Mouse (Mus musculus) heart, embryonic 10.5 days (tissue): ENCODE measurements at regions not wholly inside any gene's neighbourhood (a gene's known extent, or its start where the extent isn't known, plus 50 kb on each side); places are given as distances from the start of the nearest gene placed in this dataset.

Source experiments
- DNase-seq: peaks from one replicate; pipeline ENCODE4 v3.0.0-alpha.2; 2017; ENCODE audit warnings: low spot score
- H3K27ac ChIP-seq: fragments of 300-500 bp; sonication (generic); 2 replicates; pipeline ENCODE4 v1.5.1; 2016; ENCODE audit warnings: mild to moderate bottlenecking
- H3K27me3 ChIP-seq: fragments of 300-500 bp; sonication (generic); 2 replicates; pipeline ENCODE4 v1.6.1; 2016; ENCODE audit warnings: mild to moderate bottlenecking; ENCODE audit not compliant: poor library complexity, insufficient read depth, severe bottlenecking
- H3K36me3 ChIP-seq: fragments of 300-500 bp; sonication (generic); 2 replicates; pipeline ENCODE4 v1.6.1; 2016; ENCODE audit warnings: mild to moderate bottlenecking, moderate library complexity
- H3K4me1 ChIP-seq: fragments of 300-500 bp; sonication (generic); 2 replicates; pipeline ENCODE4 v1.6.1; 2016; ENCODE audit warnings: mild to moderate bottlenecking
- H3K4me3 ChIP-seq: fragments of 300-500 bp; sonication (generic); 2 replicates; pipeline ENCODE4 v1.5.1; 2016; ENCODE audit warnings: mild to moderate bottlenecking, moderate library complexity
- H3K9me3 ChIP-seq: fragments of 300-500 bp; sonication (generic); 2 replicates; pipeline ENCODE4 v1.6.1; 2016; ENCODE audit warnings: mild to moderate bottlenecking, moderate library complexity
- WGBS: fragments of 180-500 bp; shearing (Covaris S2); methylation state at CpG from one replicate; pipeline ENCODE4 v1.1.7; 2016; 5-methylcytosine and 5-hydroxymethylcytosine counted together

- WGBS: 80% methylated on average over 12 of the region's 12 CpGs
- Histone ChIP-seq H3K9me3 (no peaks in the 10 kb centered on the region), H3K4me1 (peaks cover 11% of the 10 kb centered on the region; the same call in 1 of the 2 replicates), H3K27ac (no peak overlapping the region), H3K36me3 (no peaks in the 10 kb centered on the region), H3K4me3 (no peak overlapping the region), H3K27me3 (peaks cover 18% of the 10 kb centered on the region)
- DNase-seq: no peak
These were observed 214.0 kb upstream of the Prox1 start for GRCm38 (mm10) chr1:190384555-190384954.

DNA sequence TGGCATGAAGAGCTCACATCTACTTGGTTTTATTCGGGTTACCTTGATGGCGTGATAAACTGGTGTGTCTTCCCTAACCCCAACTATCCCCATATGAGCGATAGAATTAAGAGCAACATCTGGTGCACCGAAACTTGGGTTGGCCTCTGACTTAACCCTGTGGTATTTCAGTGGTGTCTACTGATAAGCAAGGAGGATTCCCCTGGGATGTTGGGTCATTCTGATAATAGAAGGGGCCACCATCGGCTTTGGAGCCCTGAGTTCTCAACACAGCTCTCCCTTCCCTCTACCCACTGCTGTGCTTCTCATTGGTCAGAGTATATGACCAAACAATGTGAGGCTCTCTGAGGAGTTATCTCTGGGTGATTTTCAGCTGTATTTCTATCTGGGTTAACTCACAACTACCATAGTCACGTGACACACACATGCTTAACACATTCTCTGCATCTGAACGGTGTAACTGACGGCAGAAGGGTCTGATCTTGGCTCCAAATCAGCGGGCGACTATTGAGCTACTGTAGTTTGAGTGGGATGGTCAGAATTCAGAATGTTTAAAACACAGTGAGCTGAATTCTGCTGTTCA, 212.8 kb upstream of the Prox1 start:
- Histone ChIP-seq H3K36me3 (no peaks in the 10 kb centered on the region), H3K9me3 (no peaks in the 10 kb centered on the region), H3K27me3 (peaks cover 18% of the 10 kb centered on the region), H3K4me1 (peaks cover 11% of the 10 kb centered on the region; the same call in 1 of the 2 replicates), H3K27ac (no peak overlapping the region), H3K4me3 (no peak overlapping the region)
- 57% methylated on average over 10 of the region's 10 CpGs for WGBS
- DNase-seq: no peak

- H3K36me3 ChIP-seq: no peaks in the 10 kb centered on the region
- H3K27ac ChIP-seq: no peak overlapping the region
- H3K4me3 ChIP-seq: no peak overlapping the region
- peaks cover 15% of the 10 kb centered on the region; the same call in 1 of the 2 replicates for H3K4me1 ChIP-seq
- no peaks in the 10 kb centered on the region for H3K9me3 ChIP-seq
- WGBS: 64% methylated on average over 10 of the region's 10 CpGs
- no peak for DNase-seq
- peaks cover 19% of the 10 kb centered on the region for H3K27me3 ChIP-seq
These were observed 209.6 kb upstream of the Prox1 start for GRCm38 (mm10) chr1:190380151-190380550.

DNA sequence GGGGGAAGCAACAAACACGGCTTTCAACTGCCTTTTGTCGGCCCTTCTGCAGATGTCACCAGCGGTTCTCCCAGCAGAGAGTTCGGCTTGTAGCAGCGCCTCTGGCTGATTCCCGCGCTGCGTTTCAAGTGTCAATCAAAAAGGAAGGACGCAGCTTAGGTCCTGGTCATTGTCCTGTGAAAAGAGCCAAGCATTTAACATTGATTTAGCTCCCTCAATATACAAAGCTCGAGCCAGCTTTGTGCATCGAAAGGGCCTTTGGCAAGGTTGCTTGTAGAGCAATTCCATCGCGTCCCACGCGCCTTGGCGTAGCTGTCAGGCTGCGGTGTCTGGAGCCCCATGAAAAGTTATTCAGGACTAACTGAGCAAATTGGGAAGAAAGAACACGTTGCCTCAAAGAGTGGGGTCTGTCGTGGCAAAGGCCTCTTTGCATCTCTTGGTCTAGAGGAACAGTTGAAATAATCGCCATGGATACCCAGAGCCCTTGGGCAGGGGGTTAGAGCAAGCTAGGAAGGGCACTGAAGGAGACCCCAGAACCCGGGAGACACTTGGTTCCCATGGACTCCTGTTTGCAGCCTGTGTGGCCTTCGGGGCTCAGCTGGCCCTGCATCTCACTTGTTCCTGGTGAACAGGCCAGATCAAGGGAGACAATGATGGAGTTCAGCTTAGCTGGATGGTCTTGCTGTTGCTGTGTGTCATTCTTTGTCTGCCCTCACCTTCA, 204.8 kb upstream of the Prox1 start:
- Histone ChIP-seq H3K4me1 (peaks cover 13% of the 10 kb centered on the region), H3K36me3 (no peaks in the 10 kb centered on the region), H3K4me3 (no peak overlapping the region), H3K9me3 (no peaks in the 10 kb centered on the region), H3K27ac (no peak overlapping the region), H3K27me3 (peaks cover 11% of the 10 kb centered on the region)
- WGBS: 62% methylated on average over 22 of the region's 22 CpGs
- no peak for DNase-seq

DNA sequence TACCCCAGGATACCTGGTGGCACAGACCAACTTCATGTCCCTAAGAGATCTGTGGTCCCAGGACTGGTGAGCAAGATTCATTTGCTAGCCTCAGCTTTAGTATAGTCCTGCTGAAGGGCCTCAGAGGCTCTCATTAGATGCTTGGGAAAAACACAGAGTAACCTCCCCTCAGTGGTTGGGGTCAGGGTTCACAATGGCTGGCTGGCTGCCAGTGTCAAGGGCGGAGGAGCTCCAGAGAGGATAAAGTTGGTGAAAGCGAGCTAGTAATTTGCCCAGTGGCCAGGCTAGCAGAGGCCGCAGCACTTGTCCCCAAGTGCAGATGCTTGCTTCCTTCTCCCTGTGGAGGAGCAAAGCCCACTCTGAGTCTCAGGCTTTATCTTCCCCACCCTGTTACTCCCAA, 203.8 kb upstream of the Prox1 start:
- no peaks in the 10 kb centered on the region for H3K9me3 ChIP-seq
- WGBS: 49% methylated on average over 3 of the region's 3 CpGs

DNA sequence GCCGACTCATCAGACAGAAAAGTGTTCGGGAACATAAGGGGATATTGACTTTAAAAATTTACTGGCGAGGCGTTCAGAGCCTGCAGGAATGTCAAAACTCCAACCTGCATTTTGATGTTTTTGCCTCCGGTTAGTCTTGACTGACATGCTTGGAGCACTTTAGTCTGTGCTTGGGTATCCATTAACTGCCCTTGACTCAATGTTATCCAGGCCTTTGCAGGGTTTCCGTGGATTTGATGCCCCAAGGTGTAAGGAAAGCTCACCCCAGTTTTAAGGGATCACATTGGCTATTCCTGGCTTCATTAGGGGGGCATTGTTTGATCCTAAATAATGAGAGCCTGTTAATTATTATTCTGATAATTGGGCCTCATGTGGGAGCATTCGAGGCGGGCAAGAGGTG, 196.1 kb upstream of the Prox1 start:
- no peaks in the 10 kb centered on the region for H3K27me3 ChIP-seq
- H3K4me3 ChIP-seq: no peak overlapping the region
- WGBS: 72% methylated on average over 8 of the region's 8 CpGs

More for the DNA sequence above, 203.8 kb upstream of the Prox1 start:
- peaks cover 10% of the 10 kb centered on the region for H3K4me1 ChIP-seq
- H3K36me3 ChIP-seq: no peaks in the 10 kb centered on the region
- H3K4me3 ChIP-seq: no peak overlapping the region
- no peak for DNase-seq
- no peak overlapping the region for H3K27ac ChIP-seq
- H3K27me3 ChIP-seq: peaks cover 4% of the 10 kb centered on the region; the same call in 1 of the 2 replicates

GRCm38 (mm10) chr1:190365126-190365525, 194.6 kb upstream of the Prox1 start:
- Histone ChIP-seq H3K27ac (no peak overlapping the region), H3K9me3 (no peaks in the 10 kb centered on the region), H3K27me3 (no peaks in the 10 kb centered on the region), H3K36me3 (no peaks in the 10 kb centered on the region), H3K4me3 (no peak overlapping the region), H3K4me1 (no peaks in the 10 kb centered on the region)
- WGBS: 86% methylated on average over 11 of the region's 11 CpGs
- DNase-seq: no peak

More for the DNA sequence above, 196.1 kb upstream of the Prox1 start:
- Histone ChIP-seq H3K9me3 (no peaks in the 10 kb centered on the region), H3K27ac (no peak overlapping the region), H3K36me3 (no peaks in the 10 kb centered on the region), H3K4me1 (no peaks in the 10 kb centered on the region)
- no peak for DNase-seq

DNA sequence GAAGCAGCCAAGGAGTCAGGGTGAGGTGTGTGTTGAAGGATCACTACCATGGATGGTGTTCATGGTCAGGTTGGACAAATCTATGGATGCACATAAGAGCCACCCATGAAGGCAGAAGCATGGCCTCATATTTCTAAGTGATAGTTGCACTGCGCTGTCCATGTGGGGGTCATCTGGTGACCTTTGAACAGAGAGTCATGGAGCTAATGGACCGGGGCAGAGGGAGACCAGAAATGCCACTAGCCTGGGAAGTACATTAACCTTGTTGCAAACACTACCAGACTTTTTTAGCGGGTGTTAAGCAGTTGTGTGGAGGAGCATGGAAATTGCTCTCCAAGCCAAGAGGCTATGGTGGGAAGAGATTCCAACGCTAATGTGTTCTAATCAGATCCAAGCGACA, 190.1 kb upstream of the Prox1 start:
- Histone ChIP-seq H3K4me3 (no peak overlapping the region), H3K4me1 (no peaks in the 10 kb centered on the region), H3K27ac (no peak overlapping the region), H3K27me3 (no peaks in the 10 kb centered on the region), H3K9me3 (no peaks in the 10 kb centered on the region), H3K36me3 (no peaks in the 10 kb centered on the region)
- WGBS: 90% methylated on average over 5 of the region's 5 CpGs
- DNase-seq: no peak

DNA sequence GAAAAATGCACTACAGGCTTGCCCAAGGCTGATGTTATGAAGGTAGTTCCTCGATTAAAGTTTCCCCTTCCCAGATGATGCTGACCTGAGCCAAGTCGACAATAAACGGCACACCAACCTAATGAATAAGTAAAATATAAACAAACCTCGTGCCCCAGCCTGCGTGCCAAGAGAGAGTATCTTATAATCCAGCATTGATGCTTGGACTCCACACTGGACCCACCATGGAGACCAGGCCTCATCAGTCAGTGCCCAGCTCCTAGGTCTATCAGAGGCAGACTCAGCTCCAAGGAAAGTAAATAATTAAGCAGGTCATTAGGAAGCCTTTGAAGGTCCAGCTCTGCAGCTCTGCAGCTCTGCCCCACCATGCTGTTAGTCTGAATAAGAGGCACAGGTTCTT, 187.3 kb upstream of the Prox1 start:
- no peaks in the 10 kb centered on the region for H3K27me3 ChIP-seq
- H3K4me1 ChIP-seq: no peaks in the 10 kb centered on the region
- no peak for DNase-seq
- H3K27ac ChIP-seq: no peak overlapping the region
- no peak overlapping the region for H3K4me3 ChIP-seq
- H3K9me3 ChIP-seq: no peaks in the 10 kb centered on the region
- 79% methylated on average over 5 of the region's 5 CpGs for WGBS
- H3K36me3 ChIP-seq: no peaks in the 10 kb centered on the region

GRCm38 (mm10) chr1:190347610-190348009, 177.1 kb upstream of the Prox1 start:
- Histone ChIP-seq H3K4me1 (peaks cover 5% of the 10 kb centered on the region; the same call in 1 of the 2 replicates), H3K27me3 (peaks cover 26% of the 10 kb centered on the region)
- 79% methylated on average over 5 of the region's 5 CpGs for WGBS

DNA sequence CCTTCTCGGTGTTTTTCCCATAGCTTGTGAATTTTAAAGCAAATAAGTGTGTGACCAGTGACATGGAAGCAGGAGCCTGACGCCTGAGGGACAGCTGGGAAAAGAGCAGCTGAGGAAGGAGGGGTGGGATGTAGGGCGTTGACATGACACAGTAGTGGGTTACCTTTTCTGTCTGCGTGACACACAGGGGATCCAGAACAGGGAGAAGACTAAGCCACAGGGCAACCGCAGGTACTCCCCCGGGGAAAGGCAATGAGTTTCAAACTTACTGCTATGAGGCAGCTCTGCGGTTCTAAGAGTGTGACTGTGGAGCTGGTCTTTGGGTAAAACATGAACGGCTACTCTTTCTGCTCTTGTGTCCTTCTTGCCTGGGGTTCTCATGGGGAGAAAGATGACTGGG, 170.2 kb upstream of the Prox1 start:
- Histone ChIP-seq H3K27me3 (peaks cover 23% of the 10 kb centered on the region), H3K4me3 (no peak overlapping the region), H3K36me3 (no peaks in the 10 kb centered on the region), H3K9me3 (no peaks in the 10 kb centered on the region), H3K27ac (no peak overlapping the region), H3K4me1 (peaks cover 5% of the 10 kb centered on the region; the same call in 1 of the 2 replicates)
- 75% methylated on average over 8 of the region's 8 CpGs for WGBS
- DNase-seq: no peak

More at GRCm38 (mm10) chr1:190347610-190348009, 177.1 kb upstream of the Prox1 start:
- Histone ChIP-seq H3K27ac (no peak overlapping the region), H3K36me3 (no peaks in the 10 kb centered on the region), H3K4me3 (no peak overlapping the region), H3K9me3 (no peaks in the 10 kb centered on the region)
- no peak for DNase-seq

GRCm38 (mm10) chr1:190334471-190334870, 164.0 kb upstream of the Prox1 start:
- no peaks in the 10 kb centered on the region for H3K9me3 ChIP-seq
- DNase-seq: no peak
- H3K4me3 ChIP-seq: no peak overlapping the region
- H3K27ac ChIP-seq: no peak overlapping the region
- WGBS: 43% methylated on average over 2 of the region's 2 CpGs
- no peaks in the 10 kb centered on the region for H3K4me1 ChIP-seq
- H3K27me3 ChIP-seq: peaks cover 28% of the 10 kb centered on the region
- H3K36me3 ChIP-seq: no peaks in the 10 kb centered on the region

DNA sequence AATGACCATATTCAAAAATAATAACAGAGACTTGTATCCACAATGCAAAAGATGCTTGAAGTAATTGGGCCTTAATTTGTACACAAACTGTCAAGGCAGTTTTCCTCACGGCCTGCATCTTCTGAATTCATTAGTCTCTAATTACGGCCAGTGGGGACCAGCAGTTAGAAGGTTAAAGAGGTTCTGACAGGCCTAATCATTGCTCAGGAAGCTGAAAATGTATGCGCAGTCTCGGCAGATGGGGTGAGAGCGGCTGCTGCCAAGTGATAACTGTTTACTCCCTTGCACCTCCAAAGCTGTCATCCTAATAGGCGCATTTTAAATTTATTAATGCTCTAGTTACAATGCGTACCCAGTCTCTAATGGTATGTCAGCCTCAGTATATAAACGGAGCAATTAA, 163.5 kb upstream of the Prox1 start:
- H3K4me3 ChIP-seq: no peak overlapping the region
- 55% methylated on average over 8 of the region's 8 CpGs for WGBS
- no peaks in the 10 kb centered on the region for H3K4me1 ChIP-seq
- no peaks in the 10 kb centered on the region for H3K36me3 ChIP-seq
- no peaks in the 10 kb centered on the region for H3K9me3 ChIP-seq
- no peak overlapping the region for H3K27ac ChIP-seq
- no peak for DNase-seq
- H3K27me3 ChIP-seq: peaks cover 28% of the 10 kb centered on the region
